Mouse (Mus musculus) megakaryocyte progenitor cell, adult 5-6 weeks (primary cell): ENCODE measurements around the gene Sars. TPM values are rescaled to one million over a fixed set of nuclear protein-coding genes. Genes with fewer than 3 reads are reported as not detected.
A peak's percentile ranks its signal among the peaks of the same experiment; 100 is the strongest.

Experiments
- ATAC-seq: replicated peaks from 2 replicates; pipeline ENCODE4 v1.8.0; 2016; ENCODE audit warnings: mild to moderate bottlenecking, moderate TSS enrichment, inconsistent platforms; ENCODE audit not compliant: poor library complexity
- total RNA-seq, 2 experiments: library from RNA; stranded (forward) in 1 of 2; stranded (reverse) in 1 of 2; fragments of 157-497, 149-512 nt in 1 of 2; fragments of 200-1000 nt in 1 of 2; gene quantifications; 2 replicates each; pipeline versions ENCODE4 v1.2.3 to v1.2.4; 2015 to 2017

Gene Sars
- 19.0 and 26.5 TPM in 2 replicates for total RNA-seq (2015)
- total RNA-seq (2017): 249 and 357 TPM in 2 replicates

GRCm38 (mm10) chr3:108444698-108445365, at the start of gene Sars:
Gene Sars (minus strand): TSS chr3:108445209.
- peak; percentile 92 for ATAC-seq

- no peak for ATAC-seq
Observed at GRCm38 (mm10) chr3:108489968-108490367, 45.0 kb upstream of the Sars start.

- ATAC-seq: no peak
Observed at GRCm38 (mm10) chr3:108484749-108485148, 39.7 kb upstream of the Sars start.

- ATAC-seq: no peak
Observed at GRCm38 (mm10) chr3:108478800-108479199, 33.8 kb upstream of the Sars start.

GRCm38 (mm10) chr3:108476761-108477619, 32.0 kb upstream of the Sars start:
- ATAC-seq: no peak

GRCm38 (mm10) chr3:108475496-108475895, 30.5 kb upstream of the Sars start:
- ATAC-seq: no peak

GRCm38 (mm10) chr3:108474969-108475368, 30.0 kb upstream of the Sars start:
- no peak for ATAC-seq

GRCm38 (mm10) chr3:108467760-108468159, 22.8 kb upstream of the Sars start:
- ATAC-seq: peak; percentile 63

GRCm38 (mm10) chr3:108466425-108466824, 21.4 kb upstream of the Sars start:
- peak; percentile 80 for ATAC-seq

- peak; percentile 57 for ATAC-seq
Observed at GRCm38 (mm10) chr3:108458866-108459265, 13.9 kb upstream of the Sars start.

GRCm38 (mm10) chr3:108458380-108458779, 13.4 kb upstream of the Sars start:
- ATAC-seq: peak; percentile 86

- no peak for ATAC-seq
Observed at GRCm38 (mm10) chr3:108454172-108454571, 9.2 kb upstream of the Sars start.

GRCm38 (mm10) chr3:108451969-108452368, 7.0 kb upstream of the Sars start:
- ATAC-seq: no peak

GRCm38 (mm10) chr3:108445366-108445705, 327 bp upstream of the Sars start:
- no peak; the same call in 1 of the 2 replicates for ATAC-seq

- peak; percentile 73 for ATAC-seq
Observed at GRCm38 (mm10) chr3:108444029-108444428, 980 bp downstream of the Sars start.

GRCm38 (mm10) chr3:108436380-108436714, 8.7 kb downstream of the Sars start:
- ATAC-seq: 0 out of 2 replicates have a peak, but pooled peaks have one; percentile 17

- ATAC-seq: no peak
Observed at GRCm38 (mm10) chr3:108435701-108436379, 9.2 kb downstream of the Sars start.

- ATAC-seq: no peak
Observed at GRCm38 (mm10) chr3:108433881-108434495, 11.0 kb downstream of the Sars start.

GRCm38 (mm10) chr3:108433188-108433880, 11.7 kb downstream of the Sars start:
- ATAC-seq: no peak

GRCm38 (mm10) chr3:108432542-108433187, 12.3 kb downstream of the Sars start:
- ATAC-seq: no peak
